Mouse (Mus musculus) MEL (cell line): Measurements from ENCODE around the gene Reln. TPM values are rescaled to one million over a fixed set of nuclear protein-coding genes. Genes with fewer than 3 reads are reported as not detected.

Experiments used
- DNase-seq: peaks from one replicate; pipeline ENCODE4 v3.0.0; 2011; ENCODE audit warnings: low read depth, low spot score
- H3K27ac ChIP-seq: 2 replicates; pipeline ENCODE4 v1.5.1; 2012; ENCODE audit warnings: low read depth, mild to moderate bottlenecking, control low read depth, low read length, moderate library complexity; ENCODE audit not compliant: control insufficient read depth
- H3K27me3 ChIP-seq, 2 experiments: fragments of 150-350 bp in 1 of 2; sonication (generic) in 1 of 2; 2 replicates each; pipeline ENCODE4 v1.6.1; 2012; ENCODE audit warnings: low read length in 2 of 2, mild to moderate bottlenecking in 2 of 2, improper control_type of control experiment in 1 of 2, moderate library complexity in 1 of 2; ENCODE audit not compliant: insufficient read depth in 2 of 2, control insufficient read depth in 1 of 2
- H3K36me3 ChIP-seq, 2 experiments: 2 replicates each; pipeline ENCODE4 v1.6.1; 2012 to 2014; ENCODE audit warnings: low read length in 2 of 2, improper control_type of control experiment in 1 of 2, inconsistent platforms in 1 of 2, mild to moderate bottlenecking in 1 of 2; ENCODE audit not compliant: insufficient read depth in 2 of 2, control insufficient read depth in 1 of 2
- H3K4me1 ChIP-seq, 2 experiments: fragments of 150-350 bp in 1 of 2; sonication (generic) in 1 of 2; 2 replicates each; pipeline ENCODE4 v1.6.1; 2012; ENCODE audit warnings: low read length in 2 of 2, improper control_type of control experiment in 1 of 2, mild to moderate bottlenecking in 1 of 2; ENCODE audit not compliant: insufficient read depth in 2 of 2, control insufficient read depth in 1 of 2
- H3K4me3 ChIP-seq, 2 experiments: fragments of 150-350 bp in 1 of 2; sonication (generic) in 1 of 2; 2 replicates each; pipeline ENCODE4 v1.5.1; 2012; ENCODE audit warnings: low read depth in 2 of 2, low read length in 2 of 2, mild to moderate bottlenecking in 2 of 2, moderate library complexity in 2 of 2, control low read depth in 1 of 2, improper control_type of control experiment in 1 of 2; ENCODE audit not compliant: control insufficient read depth in 1 of 2, insufficient read depth in 1 of 2
- H3K79me2 ChIP-seq: 2 replicates; pipeline ENCODE4 v1.6.1; 2012; ENCODE audit warnings: mild to moderate bottlenecking, low read length, moderate library complexity; ENCODE audit not compliant: control insufficient read depth, poor library complexity, insufficient read depth
- H3K9ac ChIP-seq: 2 replicates; pipeline ENCODE4 v1.6.1; 2012; ENCODE audit warnings: low read depth, mild to moderate bottlenecking, control low read depth, low read length, moderate library complexity; ENCODE audit not compliant: control insufficient read depth, poor library complexity, severe bottlenecking
- H3K9me3 ChIP-seq: fragments of 150-350 bp; sonication (generic); replicated peaks from 2 replicates; pipeline ENCODE4 v1.6.1; 2012; ENCODE audit warnings: mild to moderate bottlenecking, low read length, improper control_type of control experiment, moderate library complexity; ENCODE audit not compliant: insufficient read depth
- BHLHE40 ChIP-seq: IDR thresholded peaks from 2 replicates; pipeline ENCODE4 v1.6.1; 2012; ENCODE audit warnings: low read depth, mild to moderate bottlenecking, inconsistent platforms, low read length, improper control_type of control experiment, borderline replicate concordance
- CHD1 ChIP-seq: IDR thresholded peaks from 2 replicates; pipeline ENCODE4 v1.6.1; 2012; ENCODE audit warnings: low read depth, mild to moderate bottlenecking, inconsistent platforms, low read length, improper control_type of control experiment
- CHD2 ChIP-seq: IDR thresholded peaks from 2 replicates; pipeline ENCODE4 v1.6.1; 2011; ENCODE audit warnings: low read length, improper control_type of control experiment
- CTCF ChIP-seq, 3 experiments: IDR thresholded peaks in 2 of 3; conservative IDR thresholded peaks in 1 of 3; 2 replicates each; pipeline ENCODE4 v1.5.1; 2011 to 2012; ENCODE audit warnings: low read length in 3 of 3, low read depth in 2 of 3, mild to moderate bottlenecking in 2 of 3, improper control_type of control experiment in 1 of 3, inconsistent platforms in 1 of 3, mixed read lengths in 1 of 3, moderate library complexity in 1 of 3; ENCODE audit not compliant: control insufficient read depth in 1 of 3, insufficient read depth in 1 of 3, poor library complexity in 1 of 3, severe bottlenecking in 1 of 3
- ELF1 ChIP-seq: IDR thresholded peaks from 2 replicates; pipeline ENCODE4 v1.6.1; 2014; ENCODE audit warnings: low read depth, mild to moderate bottlenecking, inconsistent platforms, low read length, improper control_type of control experiment, moderate library complexity
- GABPA ChIP-seq: IDR thresholded peaks from 2 replicates; pipeline ENCODE4 v1.6.1; 2012; ENCODE audit warnings: low read depth, mild to moderate bottlenecking, inconsistent platforms, low read length, improper control_type of control experiment, moderate library complexity
- JUND ChIP-seq: IDR thresholded peaks from 2 replicates; pipeline ENCODE4 v1.6.1; 2011; ENCODE audit warnings: low read depth, mild to moderate bottlenecking, improper control_type of control experiment, low read length
- KAT2A ChIP-seq: conservative IDR thresholded peaks from 2 replicates; pipeline ENCODE4 v1.6.1; 2012; ENCODE audit warnings: low read depth, low read length, improper control_type of control experiment, inconsistent platforms
- MAFK ChIP-seq: IDR thresholded peaks from 2 replicates; pipeline ENCODE4 v1.6.1; 2011; ENCODE audit warnings: low read depth, mild to moderate bottlenecking, low read length, improper control_type of control experiment, borderline replicate concordance
- MAX ChIP-seq: IDR thresholded peaks from 2 replicates; pipeline ENCODE4 v1.6.1; 2011; ENCODE audit warnings: low read length, improper control_type of control experiment
- MAZ ChIP-seq: IDR thresholded peaks from 2 replicates; pipeline ENCODE4 v1.6.1; 2012; ENCODE audit warnings: low read depth, mild to moderate bottlenecking, inconsistent platforms, low read length, improper control_type of control experiment
- SIN3A ChIP-seq: IDR thresholded peaks from 2 replicates; pipeline ENCODE4 v1.6.1; 2012; ENCODE audit warnings: low read length, improper control_type of control experiment, inconsistent platforms
- TAL1 ChIP-seq: IDR thresholded peaks from 2 replicates; pipeline ENCODE4 v1.6.1; 2012; ENCODE audit warnings: mild to moderate bottlenecking, inconsistent platforms, low read length, moderate library complexity, mixed read lengths
- TBP ChIP-seq: IDR thresholded peaks from 2 replicates; pipeline ENCODE4 v1.8.0; 2011; ENCODE audit warnings: low read depth, low read length, improper control_type of control experiment
- UBTF ChIP-seq: IDR thresholded peaks from 2 replicates; pipeline ENCODE4 v1.6.1; 2012; ENCODE audit warnings: low read depth, mild to moderate bottlenecking, inconsistent platforms, low read length, improper control_type of control experiment, moderate library complexity, borderline replicate concordance; ENCODE audit not compliant: insufficient read depth
- USF1 ChIP-seq: IDR thresholded peaks from 2 replicates; pipeline ENCODE4 v1.6.1; 2014; ENCODE audit warnings: low read depth, mild to moderate bottlenecking, inconsistent platforms, low read length, improper control_type of control experiment, moderate library complexity
- ZKSCAN1 ChIP-seq: IDR thresholded peaks from 2 replicates; pipeline ENCODE4 v1.6.1; 2012; ENCODE audit warnings: low read depth, mild to moderate bottlenecking, inconsistent platforms, low read length, improper control_type of control experiment, moderate library complexity
- polyA plus RNA-seq, 2 experiments: library from polyadenylated mRNA; stranded (reverse) in 1 of 2; unstranded in 1 of 2; fragments of >175 nt in 1 of 2; fragments of >200 nt in 1 of 2; gene quantifications; 2 replicates each; pipeline versions ENCODE4 v1.2.1 to v1.2.4; 2012; ENCODE audit warnings: low replicate concordance in 2 of 2, low read depth in 1 of 2; ENCODE audit not compliant: insufficient read length in 2 of 2, insufficient read depth in 1 of 2, missing spikeins in 1 of 2
- total RNA-seq: library from RNA; depleted of rRNA; stranded (reverse); fragments of 300-350 nt; gene quantifications from 2 replicates; pipeline ENCODE4 v1.2.3, GENCODE M21; 2012

Gene Reln
- total and polyA plus RNA-seq, 3 experiments: not detected

GRCm38 (mm10) chr5:21866311-21866712, 478.2 kb downstream of the Reln start:
- TF ChIP-seq USF1 (no peak), KAT2A (no peak), MAZ (no peak), ZKSCAN1 (no peak)
- no peaks in the 10 kb centered on the region for H3K79me2 ChIP-seq
- H3K27me3 ChIP-seq: peaks cover 0 to 4% of the 10 kb centered on the region in 2 experiments; a peak in 1 of 4 replicates
- no peak overlapping the region for H3K27ac ChIP-seq
- no peak overlapping the region for H3K9ac ChIP-seq
- no peaks in the 10 kb centered on the region for H3K36me3 ChIP-seq
- no peaks in the 10 kb centered on the region for H3K9me3 ChIP-seq
- no peak for DNase-seq
- H3K4me1 ChIP-seq: no peaks in the 10 kb centered on the region
- H3K4me3 ChIP-seq: no peak overlapping the region

- H3K4me1 ChIP-seq: no peaks in the 10 kb centered on the region
- H3K27ac ChIP-seq: no peak within 1 kb of the TSS
- H3K27me3 ChIP-seq: peaks cover 0 to 5% of the 10 kb centered on the region in 2 experiments; a peak in 1 of 4 replicates
- H3K9ac ChIP-seq: no peak within 1 kb of the TSS
- no peak for TF ChIP-seq GABPA
- no peak for TF ChIP-seq BHLHE40
- TF ChIP-seq UBTF: no peak
- no peak for TF ChIP-seq MAFK
- no peak for TF ChIP-seq CHD1
- no peak for TF ChIP-seq TAL1
- TF ChIP-seq ELF1: no peak
- no peak for TF ChIP-seq KAT2A
- TF ChIP-seq ZKSCAN1: no peak
- TF ChIP-seq CTCF (IDR thresholded peaks at IDR 0.05 in 2 of 3, conservative IDR thresholded peaks at IDR 0.05 in 1 of 3; ENCODE audit: control insufficient read depth in 1 of 3, insufficient read depth in 1 of 3, low read depth in 2 of 3, low read length in 3 of 3, poor library complexity in 1 of 3, severe bottlenecking in 1 of 3): no peak
- no peak for TF ChIP-seq CHD2
- TF ChIP-seq JUND: no peak
- no peak for TF ChIP-seq USF1
- TF ChIP-seq SIN3A: no peak
- no peak for TF ChIP-seq TBP
- TF ChIP-seq MAX: no peak
- H3K79me2 ChIP-seq: no peaks in the 10 kb centered on the region
- no peak within 1 kb of the TSS for H3K4me3 ChIP-seq
- DNase-seq: no peak
- H3K36me3 ChIP-seq: no peaks in the 10 kb centered on the region
- H3K9me3 ChIP-seq: no peaks in the 10 kb centered on the region
Observed at GRCm38 (mm10) chr5:21865346-21866107, 479.0 kb downstream of the Reln start, which contains the start of gene Slc26a5. TSS of gene Slc26a5 (minus strand) at chr5:21865604.
